Mouse (Mus musculus) cortical plate, adult 2 months (tissue): ENCODE data around the gene Vstm4. TPM values are rescaled to one million over a fixed set of nuclear protein-coding genes. Genes with fewer than 3 reads are reported as not detected.

ENCODE experiments used
- H3K27ac ChIP-seq: fragments of 200-500 bp; 2 replicates; pipeline ENCODE4 v1.5.1; 2012; ENCODE audit warnings: low read length, control low read depth, inconsistent platforms; ENCODE audit not compliant: insufficient read depth
- H3K4me1 ChIP-seq: fragments of 200-500 bp; 2 replicates; pipeline ENCODE4 v1.6.1; 2011; ENCODE audit warnings: low read length; ENCODE audit not compliant: control insufficient read depth, insufficient read depth
- H3K4me3 ChIP-seq: fragments of 200-500 bp; 2 replicates; pipeline ENCODE4 v1.5.1; 2011; ENCODE audit warnings: mild to moderate bottlenecking, low read length, control low read depth; ENCODE audit not compliant: insufficient read depth
- CTCF ChIP-seq: fragments of 200-500 bp; IDR thresholded peaks from 2 replicates; pipeline ENCODE4 v1.5.1; 2011; ENCODE audit warnings: mild to moderate bottlenecking, control low read depth, low read length; ENCODE audit not compliant: insufficient read depth; ENCODE audit errors: extremely low read depth
- POLR2A ChIP-seq: fragments of 200-500 bp; IDR thresholded peaks from 2 replicates; pipeline ENCODE4 v1.6.1; 2011; ENCODE audit warnings: mild to moderate bottlenecking, low read length, control low read depth; ENCODE audit not compliant: insufficient read depth; ENCODE audit errors: extremely low read depth
- polyA plus RNA-seq: library from polyadenylated mRNA; depleted of rRNA; stranded (reverse); fragments of >200 nt; gene quantifications from 2 replicates; pipeline ENCODE4 v1.2.3, GENCODE M21; 2012

Gene Vstm4
- polyA plus RNA-seq, 1 experiment: 3.9 TPM

GRCm38 (mm10) chr14:32858361-32858760 lies 1.8 kb downstream of the Vstm4 start:
- TF ChIP-seq POLR2A (no peak), CTCF (no peak)
- Histone ChIP-seq H3K4me3 (no peak overlapping the region), H3K27ac (no peak overlapping the region), H3K4me1 (no peaks in the 10 kb centered on the region)

GRCm38 (mm10) chr14:32858941-32859510 lies 2.5 kb downstream of the Vstm4 start:
- no peak for TF ChIP-seq CTCF
- no peak for TF ChIP-seq POLR2A
- H3K4me1 ChIP-seq: no peaks in the 10 kb centered on the region
- H3K27ac ChIP-seq: no peak overlapping the region
- H3K4me3 ChIP-seq: no peak overlapping the region

- TF ChIP-seq CTCF (no peak), POLR2A (no peak)
- Histone ChIP-seq H3K27ac (no peak overlapping the region), H3K4me1 (no peaks in the 10 kb centered on the region), H3K4me3 (no peak overlapping the region)
Observed at GRCm38 (mm10) chr14:32859831-32860569, 3.4 kb downstream of the Vstm4 start.

GRCm38 (mm10) chr14:32861149-32861581 lies 4.6 kb downstream of the Vstm4 start:
- H3K4me1 ChIP-seq: no peaks in the 10 kb centered on the region
- H3K4me3 ChIP-seq: no peak overlapping the region
- H3K27ac ChIP-seq: no peak overlapping the region
- TF ChIP-seq POLR2A (no peak), CTCF (no peak)

- TF ChIP-seq CTCF (no peak), POLR2A (no peak)
- H3K4me1 ChIP-seq: no peaks in the 10 kb centered on the region
- no peak overlapping the region for H3K27ac ChIP-seq
- no peak overlapping the region for H3K4me3 ChIP-seq
Observed at GRCm38 (mm10) chr14:32861656-32862055, 5.1 kb downstream of the Vstm4 start.

GRCm38 (mm10) chr14:32865331-32865730 lies 8.8 kb downstream of the Vstm4 start:
- no peak for TF ChIP-seq CTCF
- TF ChIP-seq POLR2A: no peak
- H3K27ac ChIP-seq: no peak overlapping the region
- no peaks in the 10 kb centered on the region for H3K4me1 ChIP-seq
- H3K4me3 ChIP-seq: no peak overlapping the region

GRCm38 (mm10) chr14:32871963-32872362 lies 15.4 kb downstream of the Vstm4 start:
- no peak overlapping the region for H3K27ac ChIP-seq
- H3K4me3 ChIP-seq: no peak overlapping the region
- no peaks in the 10 kb centered on the region for H3K4me1 ChIP-seq
- TF ChIP-seq CTCF (no peak), POLR2A (no peak)

GRCm38 (mm10) chr14:32877549-32877948 lies 21.0 kb downstream of the Vstm4 start:
- H3K4me1 ChIP-seq: no peaks in the 10 kb centered on the region
- no peak overlapping the region for H3K4me3 ChIP-seq
- TF ChIP-seq POLR2A: no peak
- no peak for TF ChIP-seq CTCF
- H3K27ac ChIP-seq: no peak overlapping the region

- H3K4me3 ChIP-seq: no peak overlapping the region
- H3K4me1 ChIP-seq: no peaks in the 10 kb centered on the region
- no peak for TF ChIP-seq POLR2A
- H3K27ac ChIP-seq: no peak overlapping the region
Observed at GRCm38 (mm10) chr14:32880332-32880731, 23.8 kb downstream of the Vstm4 start.

GRCm38 (mm10) chr14:32881693-32882092 lies 25.1 kb downstream of the Vstm4 start:
- Histone ChIP-seq H3K4me1 (no peaks in the 10 kb centered on the region), H3K4me3 (no peak overlapping the region), H3K27ac (no peak overlapping the region)
- TF ChIP-seq CTCF (no peak), POLR2A (no peak)
